Mouse (Mus musculus) E14TG2a.4 (cell line): ENCODE measurements around the gene Alg12.

Experiments used
- CTCF ChIP-seq: conservative IDR thresholded peaks from 2 replicates; pipeline ENCODE4 v1.5.1; 2014; ENCODE audit warnings: low read length
- NANOG ChIP-seq: IDR thresholded peaks from 2 replicates; pipeline ENCODE4 v1.6.1; 2014; ENCODE audit warnings: borderline replicate concordance, low read length, mixed read lengths
- POU5F1 ChIP-seq: IDR thresholded peaks from 2 replicates; pipeline ENCODE4 v1.6.1; 2014; ENCODE audit warnings: low read length, borderline replicate concordance

DNA sequence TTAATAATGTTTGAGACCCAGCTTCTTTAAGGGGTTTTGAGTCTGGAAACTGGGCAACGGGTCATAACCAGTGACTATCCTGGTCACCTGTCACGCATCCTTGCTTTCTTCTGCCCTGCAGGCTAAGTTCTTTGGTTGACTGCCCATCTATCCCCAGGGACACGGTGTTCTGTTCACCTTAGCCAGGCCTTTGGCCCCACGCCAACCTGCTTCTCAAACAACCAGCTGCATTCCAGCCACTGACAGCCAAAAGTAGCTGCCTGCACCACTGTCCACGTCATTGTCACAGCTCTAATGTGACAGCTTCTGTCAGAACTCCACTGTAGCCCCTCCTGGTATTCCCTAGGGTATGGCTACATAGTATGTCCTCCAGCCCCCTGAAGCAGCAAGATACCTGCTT is 12.4 kb upstream of the Alg12 start:
- TF ChIP-seq CTCF, result no peak
- TF ChIP-seq POU5F1, result no peak
- TF ChIP-seq NANOG, result no peak
